Mouse (Mus musculus) erythroblast, embryonic 14.5 days (primary cell): ENCODE data around the gene Slc10a7.

ENCODE experiments used
- GATA1 ChIP-seq: IDR thresholded peaks from 2 replicates; pipeline ENCODE4 v1.6.1; 2012; ENCODE audit warnings: low read length, inconsistent platforms, mixed read lengths
- TAL1 ChIP-seq: IDR thresholded peaks from 3 replicates; pipeline ENCODE4 v1.6.1; 2012; ENCODE audit warnings: low read length, inconsistent platforms, mixed read lengths

DNA sequence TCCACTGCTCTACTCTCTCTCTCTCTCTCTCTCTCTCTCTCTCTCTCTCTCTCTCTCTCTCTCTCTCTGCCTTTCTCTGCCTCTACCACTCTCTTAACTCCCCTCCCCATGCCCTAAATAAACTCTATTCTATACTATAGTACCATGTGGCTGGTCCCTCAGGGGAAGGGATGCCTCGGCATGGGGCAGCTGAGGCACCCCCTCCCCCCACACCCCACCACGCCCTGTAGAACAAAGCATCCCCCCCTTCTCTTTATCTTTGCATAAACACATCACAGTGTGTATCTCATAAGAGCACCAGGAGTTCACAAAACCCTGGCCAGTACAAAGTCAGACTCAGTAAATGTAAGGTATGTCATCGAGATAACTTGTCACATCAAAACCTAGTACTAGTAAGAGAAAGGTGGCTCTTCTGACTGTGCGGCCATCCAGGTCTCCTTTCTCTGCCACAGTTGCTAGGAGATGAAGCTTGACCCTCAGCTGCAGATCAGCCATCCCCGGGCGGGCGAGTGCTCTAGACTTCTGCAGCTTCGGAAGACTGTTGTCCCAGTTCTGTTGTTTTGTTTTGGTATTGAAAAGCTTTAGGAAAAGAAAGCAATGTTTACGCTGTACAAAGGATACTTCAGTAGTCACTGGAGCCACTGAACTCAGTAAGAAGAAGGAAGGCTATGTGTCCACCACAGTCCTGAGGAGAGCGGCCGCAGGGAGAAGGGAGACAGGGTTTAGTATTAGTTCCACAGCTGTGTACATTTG lies 194.1 kb downstream of the Slc10a7 start:
- TF ChIP-seq GATA1 (no peak), TAL1 (no peak)
